Mouse (Mus musculus) brain, embryonic 14.5 days (tissue): ENCODE results near the gene Zbtb26. TPM values are rescaled to one million over a fixed set of nuclear protein-coding genes. Genes with fewer than 3 reads are reported as not detected.

ENCODE experiments used
- DNase-seq: peaks from one replicate; pipeline ENCODE4 v3.0.0-alpha.2; 2011; ENCODE audit warnings: low read depth
- CTCF ChIP-seq: fragments of 200-500 bp; IDR thresholded peaks from 2 replicates; pipeline ENCODE4 v1.5.1; 2012; ENCODE audit warnings: inconsistent platforms, mild to moderate bottlenecking, moderate library complexity, borderline replicate concordance; ENCODE audit not compliant: insufficient read depth, insufficient read length; ENCODE audit errors: extremely low read depth
- POLR2A ChIP-seq: fragments of 200-500 bp; IDR thresholded peaks from 2 replicates; pipeline ENCODE4 v1.6.1; 2012; ENCODE audit warnings: mild to moderate bottlenecking, inconsistent platforms, borderline replicate concordance; ENCODE audit not compliant: poor library complexity, insufficient read depth, insufficient read length, severe bottlenecking; ENCODE audit errors: extremely low read depth
- polyA plus RNA-seq: library from polyadenylated mRNA; depleted of rRNA; stranded (reverse); fragments of >200 nt; gene quantifications from 2 replicates; pipeline ENCODE4 v1.2.3, GENCODE M21; 2012; rRNA removed

Gene Zbtb26
- polyA plus RNA-seq: 9.7 and 11.9 TPM in 2 replicates

GRCm38 (mm10) chr2:37442611-37443591, at the start of gene Zbtb26, which contains the start of the genes Zbtb6 and Rabgap1:
Gene Zbtb26 (minus strand): TSS chr2:37443135.
Gene Zbtb6 (minus strand): TSS chr2:37443171.
Gene Rabgap1 (plus strand): TSS chr2:37443279.
- TF ChIP-seq CTCF (no peak), POLR2A (peak; percentile 66; the same call in 1 of the 2 replicates)

GRCm38 (mm10) chr2:37488956-37489355, 46.0 kb upstream of the Zbtb26 start:
- DNase-seq: no peak
- TF ChIP-seq CTCF (no peak), POLR2A (no peak)

More at GRCm38 (mm10) chr2:37442611-37443591, at the start of gene Zbtb26, which contains the start of the genes Zbtb6 and Rabgap1:
- DNase-seq: peak; percentile 98

GRCm38 (mm10) chr2:37486408-37486807, 43.5 kb upstream of the Zbtb26 start:
- TF ChIP-seq CTCF: no peak
- no peak for TF ChIP-seq POLR2A
- no peak for DNase-seq

- TF ChIP-seq CTCF (no peak), POLR2A (no peak)
- peak; percentile 68 for DNase-seq
Observed at GRCm38 (mm10) chr2:37485370-37485769, 42.4 kb upstream of the Zbtb26 start.

- DNase-seq: no peak
- no peak for TF ChIP-seq POLR2A
Observed at GRCm38 (mm10) chr2:37484165-37484564, 41.2 kb upstream of the Zbtb26 start.

- TF ChIP-seq CTCF: no peak
- TF ChIP-seq POLR2A: no peak
- DNase-seq: no peak
Observed at GRCm38 (mm10) chr2:37480039-37480438, 37.1 kb upstream of the Zbtb26 start.

- no peak for DNase-seq
- TF ChIP-seq POLR2A (no peak), CTCF (no peak)
Observed at GRCm38 (mm10) chr2:37479559-37479958, 36.6 kb upstream of the Zbtb26 start.

- TF ChIP-seq POLR2A (no peak), CTCF (no peak)
- no peak for DNase-seq
Observed at GRCm38 (mm10) chr2:37466266-37466665, 23.3 kb upstream of the Zbtb26 start.

GRCm38 (mm10) chr2:37460707-37461106, 17.8 kb upstream of the Zbtb26 start:
- TF ChIP-seq CTCF (no peak), POLR2A (no peak)
- no peak for DNase-seq

- no peak for DNase-seq
- no peak for TF ChIP-seq CTCF
- TF ChIP-seq POLR2A: no peak
Observed at GRCm38 (mm10) chr2:37452376-37452760, 9.4 kb upstream of the Zbtb26 start.

- peak; percentile 98 for DNase-seq
- TF ChIP-seq CTCF (no peak), POLR2A (peak; percentile 99)
Observed at GRCm38 (mm10) chr2:37451667-37452375, 8.9 kb upstream of the Zbtb26 start.
